Mouse (Mus musculus): ENCODE results near the gene Pdcd2l. TPM values are rescaled to one million over a fixed set of nuclear protein-coding genes. Genes with fewer than 3 reads are reported as not detected.

Gene Pdcd2l
- polyA plus RNA-seq (2012; rRNA removed): 14.3 and 15.8 TPM in 2 replicates

GRCm38 (mm10) chr7:34196132-34197128 is at the start of gene Pdcd2l:
Pdcd2l (minus strand) TSS chr7:34196661.

GRCm38 (mm10) chr7:34230116-34230515 is 33.7 kb upstream of the Pdcd2l start, which contains the start of gene Gpi1:
Gpi1 (minus strand) TSS chr7:34230336.

GRCm38 (mm10) chr7:34169454-34169853 is 27.0 kb downstream of the Pdcd2l start, which contains the start of gene Uba2:
Uba2 (minus strand) TSS chr7:34169599.

Other genes with a start within 250 kb of the Pdcd2l start
- gene Scgb2b27, start 182.7 kb downstream of the Pdcd2l start, polyA plus RNA-seq (2012; rRNA removed): not detected in 2 replicates
- not detected in 2 replicates for gene Scgb1b27, start 175.2 kb downstream of the Pdcd2l start, polyA plus RNA-seq (2012; rRNA removed)
- gene Scgb1b30, start 101.2 kb downstream of the Pdcd2l start, polyA plus RNA-seq (2012; rRNA removed): not detected in 2 replicates
- gene Wtip, start 63.4 kb downstream of the Pdcd2l start, polyA plus RNA-seq (2012; rRNA removed): 2.2 and 2.7 TPM in 2 replicates
- gene Uba2, start 27.1 kb downstream of the Pdcd2l start, polyA plus RNA-seq (2012; rRNA removed): 60.6 and 74.1 TPM in 2 replicates
- 71.5 and 87.5 TPM in 2 replicates for gene Gpi1, start 33.7 kb upstream of the Pdcd2l start, polyA plus RNA-seq (2012; rRNA removed)
- not detected in 2 replicates for gene Gm6096, start 54.4 kb upstream of the Pdcd2l start, polyA plus RNA-seq (2012; rRNA removed)
- gene 4931406P16Rik, start 116.9 kb upstream of the Pdcd2l start, polyA plus RNA-seq (2012; rRNA removed): 9.1 and 11.4 TPM in 2 replicates
- 40.0 and 48.1 TPM in 2 replicates for gene Lsm14a, start 196.7 kb upstream of the Pdcd2l start, polyA plus RNA-seq (2012; rRNA removed)